Mouse (Mus musculus) regulatory T cell (primary cell): ENCODE measurements at regions not wholly inside any gene's neighbourhood (a gene's known extent, or its start where the extent isn't known, plus 50 kb on each side); places are given as distances from the start of the nearest gene placed in this dataset.

Source experiments
- in situ Hi-C: fragments of 300-600 bp; cut with MboI, MseI; formaldehyde crosslinking; loops from one replicate; pipeline ENCODE4 v1.15.1; 2025; ENCODE audit warnings: high pct_unique_total_duplicates

- in situ Hi-C loops = no loop called here
Observed at GRCm38 (mm10) chr13:84345791-84346511, 123.9 kb downstream of the Tmem161b start.

- in situ Hi-C loops = no loop called here
Observed at GRCm38 (mm10) chr13:84346569-84346968, 124.5 kb downstream of the Tmem161b start.

- in situ Hi-C loops = no loop called here
Observed at GRCm38 (mm10) chr13:84347181-84347913, 125.3 kb downstream of the Tmem161b start.

- in situ Hi-C loops = no loop called here
Observed at GRCm38 (mm10) chr13:84347914-84348700, 126.0 kb downstream of the Tmem161b start.

DNA sequence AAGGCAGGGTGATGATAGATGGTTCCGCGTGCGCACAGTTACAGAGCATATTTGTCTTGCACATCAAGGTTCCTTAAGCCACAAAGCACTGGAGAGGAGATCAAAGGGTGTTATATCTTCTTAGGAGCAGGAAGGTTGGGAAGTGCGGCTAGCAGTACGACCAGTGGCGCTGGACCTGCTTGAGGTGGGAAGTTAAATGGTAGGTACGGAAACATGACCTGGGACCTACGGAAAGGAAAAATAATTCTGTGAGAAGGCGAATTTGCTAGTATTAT lies 126.5 kb downstream of the Tmem161b start:
- in situ Hi-C loops = no loop called here

- in situ Hi-C loops = no loop called here
Observed at GRCm38 (mm10) chr13:84349001-84349720, 127.1 kb downstream of the Tmem161b start.

DNA sequence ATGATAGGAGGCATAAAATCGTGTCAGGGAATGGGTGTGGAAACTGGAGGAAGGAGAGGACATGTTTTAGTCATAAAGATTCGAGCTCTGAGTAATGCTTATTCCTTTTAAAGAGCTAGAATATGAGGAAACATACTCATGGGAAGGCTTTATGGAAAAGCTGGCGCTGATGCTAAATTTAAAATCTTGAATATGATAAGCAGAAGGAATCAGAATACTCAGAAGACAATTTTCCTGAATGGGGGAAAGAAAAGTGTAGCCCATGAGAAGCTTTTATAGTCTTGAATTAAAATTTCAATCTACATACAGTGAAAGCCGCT lies 127.6 kb downstream of the Tmem161b start:
- in situ Hi-C loops = no loop called here

DNA sequence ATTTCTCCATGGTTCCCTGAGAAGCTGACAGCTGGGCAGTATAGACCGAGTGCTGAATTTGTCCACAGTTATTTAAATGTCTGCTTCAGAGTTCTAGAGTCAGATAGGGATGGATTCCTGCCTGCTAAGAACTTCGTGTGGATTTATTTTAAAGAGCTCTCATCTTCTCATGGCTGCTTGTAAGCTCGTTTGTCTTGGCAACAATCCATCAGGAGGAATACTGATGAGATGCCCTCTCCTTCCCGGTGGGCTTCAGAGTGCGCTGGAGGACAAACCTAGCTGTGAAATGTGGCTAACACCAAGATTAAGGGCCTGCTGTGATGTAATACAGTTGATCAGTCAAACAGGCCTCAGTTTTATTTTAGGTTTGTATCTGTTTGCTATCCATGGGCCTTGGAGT lies 128.7 kb downstream of the Tmem161b start:
- in situ Hi-C loops = no loop called here

- in situ Hi-C loops = loop anchor here (5.0 kb wide), 1 partner anchor 644 kb away; no protein-coding TSS in a partner anchor
Observed at GRCm38 (mm10) chr13:84356455-84356854, 134.4 kb downstream of the Tmem161b start.

DNA sequence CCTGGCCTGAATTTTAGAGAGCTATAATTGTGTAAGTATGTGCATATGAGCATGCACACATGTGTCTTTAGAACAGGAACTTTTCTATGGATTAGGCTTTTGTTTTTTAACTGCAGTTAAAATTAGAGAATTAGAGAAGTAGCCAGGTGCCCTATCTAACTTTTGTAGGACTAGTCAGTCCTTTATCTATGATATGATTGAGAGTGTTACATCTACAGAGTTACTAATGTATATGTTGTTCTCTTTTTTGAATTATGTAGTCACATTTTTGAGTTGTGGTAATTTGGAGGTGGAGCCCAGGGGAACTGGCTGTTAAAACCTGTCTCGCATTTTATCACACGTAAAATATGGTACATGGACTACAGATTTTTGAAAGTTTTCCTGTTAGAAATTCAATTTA lies 138.4 kb downstream of the Tmem161b start:
- in situ Hi-C loops = no loop called here

DNA sequence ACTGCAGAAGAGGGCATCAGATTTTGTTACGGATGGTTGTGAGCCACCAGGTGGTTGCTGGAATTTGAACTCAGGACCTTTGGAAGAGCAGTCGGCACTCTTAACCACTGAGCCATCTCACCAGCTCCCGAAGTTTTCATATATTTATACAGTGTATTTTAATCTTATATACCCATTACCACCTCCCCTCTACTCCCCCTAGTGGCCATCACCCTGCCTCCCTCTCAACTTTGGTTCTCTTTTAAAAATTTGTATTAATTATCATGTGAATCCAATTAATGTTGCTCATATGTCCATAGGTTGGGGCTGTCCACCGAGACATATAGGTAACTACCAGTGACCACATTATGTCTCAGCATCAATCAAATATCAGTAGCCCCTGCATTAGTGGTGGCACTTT lies 142.0 kb downstream of the Tmem161b start:
- in situ Hi-C loops = no loop called here

- in situ Hi-C loops = no loop called here
Observed at GRCm38 (mm10) chr13:84365503-84365902, 143.4 kb downstream of the Tmem161b start.

DNA sequence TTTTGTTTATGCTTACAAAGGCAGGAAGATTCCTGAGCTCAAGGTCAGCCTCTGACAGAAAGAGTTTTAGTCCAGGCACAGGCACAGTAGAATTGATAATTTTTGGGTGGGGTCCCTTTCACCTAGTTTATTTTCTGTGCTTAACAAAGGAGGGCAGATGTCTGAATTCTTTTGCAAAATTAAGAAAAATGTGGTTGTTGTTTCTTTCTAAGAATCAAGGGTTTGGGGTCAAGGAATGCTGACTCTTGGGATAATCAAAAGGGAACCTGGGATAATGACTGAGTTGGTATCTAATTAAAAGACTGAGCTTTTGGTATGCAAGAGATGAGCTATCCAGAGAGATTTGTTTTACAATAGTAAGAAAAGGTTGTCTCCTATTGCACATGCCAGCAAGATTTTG lies 143.9 kb downstream of the Tmem161b start:
- in situ Hi-C loops = no loop called here

DNA sequence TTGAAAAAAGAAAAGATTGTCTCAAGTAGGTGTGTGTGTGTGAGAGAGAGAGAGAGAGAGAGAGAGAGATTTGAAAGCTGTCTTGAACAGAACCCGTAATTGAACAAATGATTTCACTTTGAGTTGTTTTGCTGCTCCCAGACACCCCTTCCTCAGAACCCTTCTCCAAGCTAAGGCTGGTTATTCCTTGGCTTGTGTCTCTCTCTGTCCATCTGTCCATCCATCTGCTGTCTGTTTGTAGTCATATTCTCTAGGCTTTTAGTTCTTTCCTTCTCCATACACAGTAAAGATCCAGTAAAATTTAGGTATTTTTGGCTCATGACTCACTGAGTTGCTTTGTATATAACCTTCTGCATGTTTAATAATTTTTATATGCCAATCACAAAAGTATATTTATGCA lies 144.7 kb downstream of the Tmem161b start:
- in situ Hi-C loops = no loop called here

DNA sequence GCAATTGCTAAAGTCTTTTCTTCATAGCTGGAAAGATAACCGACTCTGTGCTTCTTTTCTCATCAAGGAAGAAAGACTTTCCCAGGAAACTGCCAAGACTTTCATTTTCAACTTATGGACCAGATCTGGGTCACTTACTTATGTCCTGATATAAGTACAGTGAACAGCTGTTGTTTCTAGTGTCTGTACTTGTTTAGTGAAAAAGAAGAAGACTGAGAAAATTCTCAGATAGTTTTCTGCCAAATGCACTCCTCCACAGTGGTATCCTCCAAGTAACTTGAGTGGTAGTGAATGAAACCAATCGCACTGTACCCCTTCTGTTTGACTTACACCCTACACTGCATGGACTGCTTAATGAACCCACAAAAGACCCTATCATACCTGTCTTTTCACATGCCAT lies 146.1 kb downstream of the Tmem161b start:
- in situ Hi-C loops = no loop called here

- in situ Hi-C loops = no loop called here
Observed at GRCm38 (mm10) chr13:84374711-84375257, 152.7 kb downstream of the Tmem161b start.

GRCm38 (mm10) chr13:84375941-84376340 lies 153.8 kb downstream of the Tmem161b start:
- in situ Hi-C loops = no loop called here

DNA sequence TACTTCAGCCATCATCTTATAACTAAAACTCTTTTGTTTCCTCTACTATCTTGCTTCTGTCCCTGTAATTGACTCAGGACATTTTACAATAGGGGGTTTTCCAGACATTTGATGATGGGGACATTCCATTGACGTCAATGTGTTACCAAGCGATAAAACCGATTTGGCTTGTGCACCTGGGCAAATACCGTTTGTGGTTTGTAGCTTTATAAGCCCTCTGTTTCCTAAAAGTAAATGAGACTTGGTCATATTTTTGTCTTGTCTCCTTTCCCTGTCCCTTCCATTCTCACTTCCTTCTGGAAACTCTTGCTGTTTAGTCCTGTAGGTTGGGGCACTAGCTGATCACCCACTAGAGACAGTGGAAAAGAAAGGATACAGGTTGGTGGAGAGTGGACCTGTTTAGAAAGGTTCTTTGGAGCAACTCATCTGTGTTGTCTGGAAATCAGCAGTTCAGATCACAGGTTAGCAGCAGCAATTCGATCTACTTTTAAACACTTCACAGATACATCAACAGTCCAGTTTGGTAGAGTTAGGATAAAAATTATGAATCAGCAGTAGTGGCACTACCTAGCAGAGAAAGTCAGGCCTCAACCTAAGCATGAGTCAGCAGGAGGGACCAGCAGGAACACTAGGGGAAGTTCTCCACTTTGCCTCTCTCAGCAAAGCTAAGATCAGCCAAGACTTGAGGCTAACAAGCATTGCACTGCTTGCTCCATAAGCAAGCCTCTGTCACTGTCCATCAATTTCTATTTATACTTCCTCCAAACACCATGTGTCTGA lies 156.6 kb downstream of the Tmem161b start:
- in situ Hi-C loops = no loop called here

DNA sequence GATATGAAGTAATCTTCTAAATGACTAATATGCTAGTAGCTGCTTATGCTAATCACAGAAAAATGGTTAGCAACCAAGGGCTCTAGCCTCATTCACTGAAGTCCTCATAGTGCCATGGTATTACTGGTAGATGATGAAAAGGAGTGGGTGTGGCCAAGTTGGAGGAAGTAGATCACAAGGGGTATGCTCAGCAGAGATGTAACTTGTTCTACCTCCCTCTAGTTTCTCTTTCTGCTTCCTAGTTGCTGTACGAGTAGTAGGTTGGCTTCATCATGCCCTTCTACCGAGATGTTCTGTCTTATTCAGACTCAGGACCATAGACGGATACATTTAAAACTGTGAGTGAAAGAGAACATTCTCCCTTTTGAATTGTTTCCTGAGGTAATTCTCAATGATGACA lies 169.5 kb downstream of the Tmem161b start:
- in situ Hi-C loops = no loop called here

DNA sequence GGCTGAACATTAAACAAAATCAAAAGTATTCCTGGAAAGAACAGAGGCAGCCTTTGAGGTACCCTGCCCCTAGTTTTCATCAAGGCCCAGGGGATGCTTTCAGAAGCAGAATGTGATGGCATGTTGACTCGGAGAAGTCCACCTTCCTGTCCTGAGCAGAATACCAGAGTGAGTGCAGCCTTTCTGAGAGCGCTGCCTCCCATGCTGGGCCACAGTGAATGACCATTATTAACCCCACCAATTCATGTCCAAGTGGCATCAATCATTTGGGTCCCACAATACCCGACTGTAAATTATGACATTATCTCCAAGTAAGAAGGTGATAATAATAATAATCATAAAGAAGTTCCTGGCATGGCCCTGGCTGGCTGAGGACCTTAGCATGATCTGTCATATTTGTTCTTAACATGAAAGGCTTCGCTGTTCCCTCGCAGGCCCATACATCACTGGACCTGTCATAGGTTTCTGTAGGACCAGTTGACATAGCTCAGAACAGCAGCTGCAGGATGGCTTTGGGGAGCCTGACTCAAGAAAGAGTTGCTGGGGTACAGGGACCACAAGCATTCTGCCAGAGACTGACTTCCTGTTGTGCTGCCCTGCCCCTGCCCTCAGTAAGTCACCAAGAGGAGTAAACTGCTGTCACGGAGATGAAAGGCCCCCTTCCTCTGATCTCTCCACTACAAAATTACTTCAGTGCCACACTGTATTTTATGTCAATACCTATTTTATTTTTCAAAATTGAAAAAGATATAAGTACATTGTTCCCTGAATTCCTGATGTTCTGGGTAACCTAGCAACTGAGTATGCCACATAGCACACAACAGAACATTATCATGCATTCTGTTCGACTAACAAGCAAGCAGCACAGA lies 176.6 kb downstream of the Tmem161b start:
- in situ Hi-C loops = no loop called here
